Mouse (Mus musculus) CH12.LX (cell line): ENCODE measurements around the gene Nbeal1. TPM values are rescaled to one million over a fixed set of nuclear protein-coding genes. Genes with fewer than 3 reads are reported as not detected.
A peak's percentile ranks its signal among the peaks of the same experiment; 100 is the strongest.
"Not testable (repeated sequence)": the region's sequence is repeated elsewhere in the genome, so short reads cannot be mapped to it uniquely, and the experiment has no call there.

Source experiments
- DNase-seq: peaks from one replicate; pipeline ENCODE4 v3.0.0-alpha.2; 2013; ENCODE audit errors: extremely low read depth
- H3K27ac ChIP-seq: 2 replicates; pipeline ENCODE4 v1.5.1; 2012; ENCODE audit warnings: low read depth, mild to moderate bottlenecking, control low read depth, moderate library complexity; ENCODE audit not compliant: insufficient read depth
- H3K27me3 ChIP-seq: replicated peaks from 2 replicates; pipeline ENCODE3; 2012; ENCODE audit warnings: inconsistent platforms
- H3K36me3 ChIP-seq, 2 experiments: replicated peaks in 1 of 2; 2 replicates each; pipeline versions ENCODE3 to v1.6.1; 2012; ENCODE audit warnings: inconsistent platforms in 1 of 2, low read length in 1 of 2, mild to moderate bottlenecking in 1 of 2, mixed read lengths in 1 of 2, moderate library complexity in 1 of 2; ENCODE audit not compliant: control insufficient read depth in 1 of 2, insufficient read depth in 1 of 2
- H3K4me1 ChIP-seq, 2 experiments: 2 replicates each; pipeline ENCODE4 v1.6.1; 2012; ENCODE audit warnings: inconsistent platforms in 1 of 2, moderate library complexity in 1 of 2; ENCODE audit not compliant: insufficient read depth in 2 of 2, control insufficient read depth in 1 of 2
- H3K4me2 ChIP-seq: 2 replicates; pipeline ENCODE4 v1.6.1; 2012; ENCODE audit warnings: low read depth, mild to moderate bottlenecking, control low read depth; ENCODE audit not compliant: poor library complexity, insufficient read depth, severe bottlenecking
- H3K4me3 ChIP-seq, 3 experiments: fragments of 150-350 bp in 1 of 3; sonication (generic) in 1 of 3; replicated peaks in 1 of 3; 2 replicates each; pipeline versions ENCODE3 to v1.5.1; 2011 to 2012; ENCODE audit warnings: low read depth in 2 of 3, low read length in 2 of 3, mild to moderate bottlenecking in 2 of 3, moderate library complexity in 2 of 3, control low read depth in 1 of 3, improper control_type of control experiment in 1 of 3, inconsistent platforms in 1 of 3, mixed read lengths in 1 of 3; ENCODE audit not compliant: poor library complexity in 1 of 3
- H3K79me2 ChIP-seq: replicated peaks from 2 replicates; pipeline ENCODE4 v1.6.1; 2012; ENCODE audit warnings: mild to moderate bottlenecking, moderate library complexity; ENCODE audit not compliant: control insufficient read depth, poor library complexity, insufficient read depth, severe bottlenecking; ENCODE audit errors: extremely low read depth
- H3K9ac ChIP-seq: 2 replicates; pipeline ENCODE4 v1.6.1; 2012; ENCODE audit warnings: low read depth, mild to moderate bottlenecking, control low read depth, moderate library complexity; ENCODE audit not compliant: insufficient read depth
- H3K9me3 ChIP-seq: replicated peaks from 2 replicates; pipeline ENCODE3; 2012; ENCODE audit warnings: low read length, inconsistent platforms, mixed read lengths
- BHLHE40 ChIP-seq: IDR thresholded peaks from 2 replicates; pipeline ENCODE4 v1.6.1; 2011; ENCODE audit warnings: mild to moderate bottlenecking, low read depth, low read length, improper control_type of control experiment
- CTCF ChIP-seq, 2 experiments: IDR thresholded peaks in 1 of 2; conservative IDR thresholded peaks in 1 of 2; 2 replicates each; pipeline ENCODE4 v1.5.1; 2011 to 2012; ENCODE audit warnings: low read depth in 2 of 2, low read length in 2 of 2, improper control_type of control experiment in 1 of 2, inconsistent platforms in 1 of 2, mild to moderate bottlenecking in 1 of 2, moderate library complexity in 1 of 2
- EP300 ChIP-seq: IDR thresholded peaks from 2 replicates; pipeline ENCODE4 v1.6.1; 2011; ENCODE audit warnings: low read length, improper control_type of control experiment
- HCFC1 ChIP-seq: IDR thresholded peaks from 2 replicates; pipeline ENCODE4 v1.6.1; 2012; ENCODE audit warnings: low read depth, mild to moderate bottlenecking, inconsistent platforms, low read length, improper control_type of control experiment
- MXI1 ChIP-seq: IDR thresholded peaks from 2 replicates; pipeline ENCODE4 v1.6.1; 2011; ENCODE audit warnings: mild to moderate bottlenecking, low read depth, low read length, improper control_type of control experiment
- MYC ChIP-seq: IDR thresholded peaks from 2 replicates; pipeline ENCODE4 v1.6.1; 2011; ENCODE audit warnings: low read depth, mild to moderate bottlenecking, improper control_type of control experiment, low read length
- POLR2AphosphoS2 ChIP-seq: IDR thresholded peaks from 2 replicates; pipeline ENCODE4 v1.6.1; 2011; ENCODE audit warnings: low read depth, low read length, improper control_type of control experiment
- RAD21 ChIP-seq: IDR thresholded peaks from 2 replicates; pipeline ENCODE4 v1.6.1; 2011; ENCODE audit warnings: low read depth, mild to moderate bottlenecking, low read length, improper control_type of control experiment, moderate library complexity
- SIN3A ChIP-seq: IDR thresholded peaks from 2 replicates; pipeline ENCODE4 v1.6.1; 2012; ENCODE audit warnings: low read length, improper control_type of control experiment, inconsistent platforms
- TBP ChIP-seq: conservative IDR thresholded peaks from 2 replicates; pipeline ENCODE4 v1.6.1; 2011; ENCODE audit warnings: low read depth, low read length, improper control_type of control experiment
- UBTF ChIP-seq: IDR thresholded peaks from 2 replicates; pipeline ENCODE4 v1.6.1; 2012; ENCODE audit warnings: low read depth, mild to moderate bottlenecking, inconsistent platforms, low read length, improper control_type of control experiment, moderate library complexity
- ZKSCAN1 ChIP-seq: IDR thresholded peaks from 2 replicates; pipeline ENCODE4 v1.6.1; 2012; ENCODE audit warnings: low read depth, inconsistent platforms, low read length, improper control_type of control experiment, borderline replicate concordance
- ZNF384 ChIP-seq: IDR thresholded peaks from 2 replicates; pipeline ENCODE4 v1.6.1; 2012; ENCODE audit warnings: low read depth, low read length, improper control_type of control experiment, inconsistent platforms
- dilution Hi-C: fragments of 300-500 bp; cut with MboI; formaldehyde crosslinking; loops from 2 replicates; pipeline ENCODE4 v1.14.3; 2020; ENCODE audit warnings: low sequenced_read_pairs; ENCODE audit not compliant: extremely low pct_unique_long_range_greater_than_20kb, extremely low pct_ligation_motif_present
- in situ Hi-C: fragments of 300-500 bp; cut with MboI; formaldehyde crosslinking; loops from 3 replicates; pipeline ENCODE4 v1.14.3; 2019; ENCODE audit warnings: low sequenced_read_pairs, low pct_ligation_motif_present, low pct_unique_long_range_greater_than_20kb, mixed read lengths
- polyA plus RNA-seq: library from polyadenylated mRNA; unstranded; fragments of >175 nt; gene quantifications from 2 replicates; pipeline ENCODE4 v1.2.1, GENCODE M21; 2012; ENCODE audit warnings: low read depth; ENCODE audit not compliant: insufficient read length
- total RNA-seq, 2 experiments: library from RNA; depleted of rRNA; stranded (reverse); fragments of 300-350 nt in 1 of 2; fragments of >200 nt in 1 of 2; gene quantifications; 2 replicates each; pipeline ENCODE4 v1.2.3; 2012 to 2014

Nbeal1 gene
- total and polyA plus RNA-seq, 3 experiments, result 0.47 to 2.5 (median 0.50) TPM

GRCm38 (mm10) chr1:60170251-60170650 is 10.1 kb upstream of the Nbeal1 start:
- no peak for DNase-seq
- Histone ChIP-seq H3K36me3 (no peaks in the 10 kb centered on the region), H3K27me3 (no peaks in the 10 kb centered on the region), H3K9ac (no peak overlapping the region), H3K4me1 (peaks cover 0 to 6% of the 10 kb centered on the region in 2 experiments; a peak in 1 of 4 replicates), H3K4me3 (no peak overlapping the region), H3K9me3 (no peaks in the 10 kb centered on the region), H3K27ac (no peak overlapping the region), H3K4me2 (no peak overlapping the region), H3K79me2 (no peaks in the 10 kb centered on the region)
- in situ Hi-C loops, result loop anchor here (25.0 kb wide), 1 partner anchor 692 kb away; no protein-coding TSS in a partner anchor
- dilution Hi-C loops, result no loop called here
- TF ChIP-seq EP300 (no peak), SIN3A (no peak), ZKSCAN1 (no peak), HCFC1 (no peak), RAD21 (no peak), MXI1 (no peak), MYC (no peak), CTCF (conservative IDR thresholded peaks at IDR 0.05 in 1 of 2, IDR thresholded peaks at IDR 0.05 in 1 of 2; ENCODE audit: low read depth in 2 of 2, low read length in 2 of 2) (no peak), ZNF384 (no peak)

GRCm38 (mm10) chr1:60173119-60173518 is 7.3 kb upstream of the Nbeal1 start:
- H3K9ac ChIP-seq, result no peak overlapping the region
- no peaks in the 10 kb centered on the region for H3K36me3 ChIP-seq
- in situ Hi-C loops, result loop anchor here (25.0 kb wide), 1 partner anchor 689 kb away; no protein-coding TSS in a partner anchor
- no peak overlapping the region for H3K4me2 ChIP-seq
- no peaks in the 10 kb centered on the region for H3K79me2 ChIP-seq
- TF ChIP-seq EP300 (0 out of 2 replicates have a peak, but pooled peaks have one; percentile 28), POLR2AphosphoS2 (no peak), BHLHE40 (0 out of 2 replicates have a peak, but pooled peaks have one; percentile 28), UBTF (no peak), TBP (no peak)
- H3K9me3 ChIP-seq, result no peaks in the 10 kb centered on the region
- no peak overlapping the region for H3K4me3 ChIP-seq
- DNase-seq, result no peak
- H3K27ac ChIP-seq, result no peak overlapping the region
- H3K27me3 ChIP-seq, result no peaks in the 10 kb centered on the region
- dilution Hi-C loops, result no loop called here
- H3K4me1 ChIP-seq, result peaks cover 0 to 6% of the 10 kb centered on the region in 2 experiments; a peak in 1 of 4 replicates

- H3K27me3 ChIP-seq, H3K79me2 ChIP-seq, dilution Hi-C loops, in situ Hi-C loops, H3K4me3 ChIP-seq, H3K27ac ChIP-seq, H3K9me3 ChIP-seq, DNase-seq, H3K4me2 ChIP-seq, H3K36me3 ChIP-seq, H3K9ac ChIP-seq: not testable (repeated sequence)
- peaks cover 0 to 12% of the 10 kb centered on the region in 2 experiments; a peak in 3 of 4 replicates for H3K4me1 ChIP-seq
Measured at GRCm38 (mm10) chr1:60177814-60178213, 2.6 kb upstream of the Nbeal1 start.
